Mouse (Mus musculus) left cerebral cortex, postnatal 4 days (tissue): ENCODE results near the gene Prss32. TPM values are rescaled to one million over a fixed set of nuclear protein-coding genes. Genes with fewer than 3 reads are reported as not detected.
A peak's percentile ranks its signal among the peaks of the same experiment; 100 is the strongest.

Experiments used
- DNase-seq: peaks from one replicate; pipeline ENCODE4 v3.0.0-alpha.2; 2022
- intact Hi-C: fragments of 180-260 bp; cut with DNase I; formaldehyde crosslinking; loops from one replicate; pipeline ENCODE4 v1.15.1; 2025
- total RNA-seq, 2 experiments: library from RNA; stranded (reverse); gene quantifications; 2 replicates each; pipeline ENCODE4 v1.2.3; 2021

Gene Prss32
- 1 to 10 TPM in 1 of 2 experiments, under 1 TPM in 1; 0.74 to 1.4 TPM for total RNA-seq

DNA sequence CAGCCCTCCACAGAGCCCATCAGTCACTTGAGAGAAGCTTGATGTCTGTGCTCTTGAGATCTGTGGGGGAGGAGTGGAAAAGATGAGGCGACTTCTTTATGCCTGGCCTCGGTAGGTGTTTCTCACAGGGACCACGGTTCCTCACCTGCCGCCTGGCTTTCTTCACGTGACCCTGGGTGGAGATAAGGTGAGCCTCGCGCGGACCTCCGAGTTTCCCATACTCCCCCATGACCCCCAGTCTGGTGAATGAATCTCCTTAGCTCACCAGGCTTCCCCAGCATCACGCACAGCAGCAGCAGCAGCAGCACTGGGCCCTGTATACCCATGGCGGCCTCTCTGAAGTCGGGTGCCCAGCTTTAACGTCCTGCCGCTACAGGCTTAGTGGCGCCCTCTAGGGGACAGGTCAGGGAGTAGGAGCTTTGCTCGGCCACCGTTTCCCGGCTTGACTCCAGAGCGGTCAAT, at the start of gene Prss32, which contains the start of gene Prss41:
Prss32 (plus strand) TSS at position 44 of the 462 bp plus-strand sequence.
Prss41 (minus strand) TSS at position 361 of the 462 bp plus-strand sequence.
- intact Hi-C loops = no loop called here
- DNase-seq = peak; percentile 59

DNA sequence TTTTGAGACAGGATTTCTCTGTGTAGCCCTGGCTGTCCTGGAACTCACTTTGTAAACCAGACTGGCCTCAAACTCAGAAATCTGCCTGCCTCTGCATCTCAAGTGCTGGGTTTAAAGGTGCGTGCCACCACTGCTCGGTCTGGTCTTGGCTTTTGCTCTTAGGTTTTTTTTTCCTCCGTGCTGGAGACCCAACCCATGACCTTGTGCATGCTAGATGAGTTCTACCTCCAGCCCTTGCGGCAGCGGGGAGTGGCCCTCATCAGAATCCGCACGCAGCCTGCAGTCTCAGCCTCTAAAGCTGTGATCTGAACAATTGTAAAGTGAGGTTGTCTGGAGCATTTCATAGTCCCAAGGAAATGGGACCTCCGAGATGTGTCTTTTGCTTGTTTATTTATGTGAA, 48.3 kb upstream of the Prss32 start:
- intact Hi-C loops = no loop called here
- DNase-seq = no peak

DNA sequence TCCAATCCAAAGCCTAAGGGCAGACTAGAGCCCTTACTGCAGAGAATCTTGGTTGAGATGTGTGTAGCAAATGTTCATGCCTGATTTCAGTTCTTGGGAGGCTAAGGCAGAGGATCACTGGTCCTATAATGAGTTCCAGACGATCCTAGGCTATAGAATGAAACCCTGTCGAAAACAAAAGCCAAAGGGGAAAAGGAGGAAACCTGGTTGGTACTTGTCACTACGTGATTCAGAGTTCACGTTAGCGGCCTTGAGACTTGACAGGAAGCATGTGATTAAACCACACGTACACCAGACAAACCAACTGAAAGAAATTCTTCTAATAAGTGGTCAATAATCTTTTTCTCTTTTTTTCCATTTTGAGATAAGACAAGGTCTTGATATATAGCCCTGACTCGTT, 46.3 kb upstream of the Prss32 start:
- intact Hi-C loops = no loop called here
- no peak for DNase-seq

DNA sequence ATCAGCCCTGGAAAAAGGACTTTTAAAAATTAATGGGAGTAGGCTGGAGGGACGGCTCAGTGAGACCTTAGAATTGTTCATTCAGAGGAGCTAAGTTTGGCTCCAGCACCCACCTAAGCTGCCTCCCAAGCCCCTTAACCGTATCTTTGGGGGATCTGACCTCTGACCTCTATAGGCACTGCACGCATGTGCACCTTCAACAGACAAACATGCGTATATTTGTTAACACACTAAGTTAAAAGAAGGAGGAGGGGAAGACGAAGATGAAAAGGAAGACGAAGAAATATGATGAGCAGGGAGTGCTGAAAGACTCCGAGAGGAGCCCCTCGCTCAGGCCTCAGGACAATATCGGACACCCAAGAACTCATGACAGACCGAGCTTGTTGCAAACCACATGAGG, 42.0 kb upstream of the Prss32 start:
- intact Hi-C loops = no loop called here
- DNase-seq = no peak

DNA sequence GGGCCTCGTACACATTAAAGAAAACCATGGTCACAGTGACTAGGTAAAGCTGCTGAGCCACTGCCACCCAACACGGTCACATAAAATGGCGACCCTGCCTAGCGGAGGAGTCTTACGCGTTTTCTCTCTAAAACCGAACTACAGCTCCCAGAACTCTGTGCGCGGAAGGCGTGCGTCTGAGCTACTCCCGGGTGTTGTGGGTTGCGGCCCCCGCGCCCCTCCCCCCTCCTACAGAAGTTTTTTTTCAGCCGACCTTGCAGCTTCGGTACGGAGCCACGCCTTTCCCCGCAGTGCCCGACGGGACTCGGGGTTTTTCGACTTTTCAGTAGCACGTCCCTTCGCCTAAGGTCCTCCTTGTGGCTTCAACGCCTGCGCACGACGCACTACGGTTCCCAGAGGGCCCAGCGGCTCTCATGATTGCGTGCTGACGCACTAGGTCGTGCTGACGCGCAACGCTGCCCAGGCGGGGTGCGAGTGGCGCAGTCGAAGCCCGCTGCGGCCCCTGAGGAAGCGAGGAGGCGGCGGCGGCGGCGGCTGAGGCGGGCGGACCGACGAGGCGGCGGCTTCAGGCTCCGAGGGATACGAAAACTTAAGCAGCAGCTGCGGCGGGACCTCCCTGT, 40.8 kb upstream of the Prss32 start:
- peak; percentile 99 for DNase-seq
- intact Hi-C loops = no loop called here

DNA sequence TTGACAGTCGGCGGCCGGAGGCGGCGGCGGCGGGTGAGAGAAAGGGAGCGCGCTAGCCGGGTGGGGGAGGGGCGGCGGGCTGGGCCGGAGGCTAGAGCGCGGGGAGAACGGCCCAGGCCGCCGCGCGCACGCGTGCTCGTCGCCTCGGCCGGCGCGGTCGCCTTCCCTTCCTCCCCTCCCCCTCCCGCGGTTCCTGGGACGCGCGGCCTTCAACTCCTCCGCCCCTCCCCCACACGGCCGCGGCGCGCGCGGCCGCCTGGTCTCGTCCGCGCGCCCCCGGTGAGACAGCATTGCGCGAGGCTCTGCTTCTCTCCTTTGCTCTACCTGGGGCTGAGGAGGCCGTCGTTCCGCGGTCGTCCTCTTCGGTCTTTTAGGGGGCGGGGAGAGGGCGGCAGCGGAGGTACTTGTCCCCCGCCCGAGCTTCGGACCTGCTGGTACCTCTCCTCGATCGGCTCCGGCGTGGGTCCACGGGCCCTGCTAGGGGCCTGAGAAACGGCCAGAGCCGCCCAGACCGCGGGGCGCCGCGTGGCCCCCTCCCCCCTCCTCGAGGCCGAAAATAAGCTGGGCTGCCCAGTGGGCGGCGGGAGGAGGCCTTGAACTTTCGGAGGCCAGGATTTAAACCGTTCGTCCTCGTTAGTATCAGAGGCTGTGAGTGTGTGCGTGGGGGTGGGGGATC, 40.2 kb upstream of the Prss32 start:
- peak; percentile 92 for DNase-seq
- intact Hi-C loops = no loop called here

DNA sequence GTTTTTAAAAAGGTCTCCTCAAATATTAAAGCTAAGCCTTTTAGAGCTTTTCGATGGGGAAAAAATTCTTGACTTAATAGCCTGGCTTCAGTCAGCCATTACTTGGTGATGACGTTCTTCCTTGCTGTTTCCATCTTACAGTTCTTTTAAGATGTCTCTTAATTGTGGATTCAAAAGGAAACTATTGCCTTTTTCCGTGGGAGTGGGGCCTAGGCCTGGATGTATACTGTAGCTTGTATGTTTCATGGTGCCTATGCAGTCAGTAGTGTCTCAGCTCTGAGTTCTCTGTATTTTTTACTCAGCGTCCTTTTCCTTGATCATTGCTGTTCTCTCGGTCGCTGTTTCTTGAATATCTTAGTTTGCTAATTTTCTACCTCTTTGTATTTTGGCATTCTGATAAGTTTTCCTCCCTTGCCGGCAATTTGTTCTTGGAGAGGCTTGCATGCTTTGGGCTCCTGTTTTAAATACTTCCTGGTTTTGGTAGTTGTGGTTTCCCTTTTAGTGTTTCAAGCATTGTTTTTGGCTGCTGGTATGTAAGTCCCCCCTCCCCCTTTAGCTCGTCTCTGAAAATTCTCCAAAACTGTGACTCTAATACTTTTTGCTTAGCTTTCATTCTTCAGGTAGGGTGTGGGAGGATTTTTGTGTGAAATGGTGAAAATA, 39.1 kb upstream of the Prss32 start:
- intact Hi-C loops = no loop called here

DNA sequence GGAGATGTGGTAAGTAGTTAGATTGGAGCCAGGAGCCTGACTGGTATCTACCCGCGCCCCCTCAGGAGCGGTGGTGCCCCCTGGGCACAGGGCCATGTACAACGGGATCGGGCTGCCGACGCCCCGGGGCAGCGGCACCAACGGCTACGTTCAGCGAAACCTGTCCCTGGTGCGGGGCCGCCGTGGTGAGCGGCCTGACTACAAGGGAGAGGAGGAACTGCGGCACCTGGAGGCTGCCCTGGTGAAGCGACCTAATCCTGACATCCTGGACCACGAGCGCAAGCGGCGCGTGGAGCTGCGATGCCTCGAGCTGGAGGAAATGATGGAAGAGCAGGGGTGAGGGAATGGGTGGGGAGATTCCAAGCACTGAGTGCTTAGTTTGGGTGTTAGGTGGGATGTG, 36.8 kb upstream of the Prss32 start:
- intact Hi-C loops = no loop called here
- DNase-seq = no peak

More for the DNA sequence above, 39.1 kb upstream of the Prss32 start:
- DNase-seq = no peak

DNA sequence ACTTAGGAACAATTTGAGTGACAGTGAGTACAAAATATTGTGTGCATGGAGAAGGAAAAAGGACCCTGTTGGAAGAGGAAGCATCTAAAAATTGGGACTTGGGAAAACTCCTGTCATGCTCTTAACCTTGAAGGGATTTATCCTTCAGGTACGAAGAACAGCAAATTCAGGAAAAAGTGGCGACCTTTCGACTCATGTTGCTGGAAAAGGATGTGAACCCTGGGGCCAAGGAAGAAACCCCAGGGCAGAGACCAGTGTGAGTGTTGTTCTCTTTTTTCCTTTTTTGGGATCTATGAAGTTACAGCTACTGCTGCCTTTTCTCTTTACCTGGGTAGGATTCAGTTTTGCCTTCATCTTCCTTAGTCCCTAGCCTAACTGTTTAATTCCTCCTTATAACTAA, 35.7 kb upstream of the Prss32 start:
- no peak for DNase-seq
- intact Hi-C loops = no loop called here

DNA sequence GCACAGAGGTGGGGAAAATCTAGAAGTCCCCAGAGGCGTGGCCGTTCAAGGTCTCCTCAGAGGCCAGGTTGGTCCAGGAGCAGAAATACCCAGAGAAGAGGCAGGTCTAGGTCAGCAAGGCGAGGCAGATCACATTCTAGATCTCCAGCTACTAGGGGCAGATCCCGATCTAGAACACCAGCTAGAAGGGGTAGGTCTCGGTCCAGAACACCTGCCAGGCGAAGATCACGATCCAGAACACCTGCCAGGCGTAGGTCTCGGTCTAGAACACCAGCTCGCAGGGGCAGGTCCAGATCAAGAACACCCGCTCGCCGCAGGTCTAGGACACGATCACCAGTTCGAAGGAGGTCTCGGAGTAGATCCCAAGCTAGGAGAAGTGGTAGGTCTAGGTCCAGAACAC, 28.0 kb upstream of the Prss32 start:
- intact Hi-C loops = no loop called here
- DNase-seq = no peak

DNA sequence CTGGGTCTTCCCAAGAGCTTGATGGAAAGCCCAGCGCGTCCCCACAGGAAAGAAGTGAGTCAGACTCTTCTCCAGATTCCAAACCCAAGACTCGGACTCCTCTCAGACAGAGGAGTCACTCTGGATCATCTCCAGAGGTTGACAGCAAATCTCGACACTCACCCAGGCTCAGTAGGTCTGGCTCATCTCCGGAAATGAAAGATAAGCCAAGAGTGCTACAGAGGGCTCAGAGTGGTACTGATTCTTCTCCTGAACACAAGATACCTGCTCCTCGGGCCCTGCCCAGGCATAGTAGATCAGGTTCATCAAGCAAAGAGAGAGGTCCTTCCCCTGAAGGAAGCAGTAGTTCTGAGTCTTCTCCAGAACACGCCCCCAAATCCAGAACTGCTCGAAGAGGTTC, 25.1 kb upstream of the Prss32 start:
- DNase-seq = no peak
- intact Hi-C loops = no loop called here

DNA sequence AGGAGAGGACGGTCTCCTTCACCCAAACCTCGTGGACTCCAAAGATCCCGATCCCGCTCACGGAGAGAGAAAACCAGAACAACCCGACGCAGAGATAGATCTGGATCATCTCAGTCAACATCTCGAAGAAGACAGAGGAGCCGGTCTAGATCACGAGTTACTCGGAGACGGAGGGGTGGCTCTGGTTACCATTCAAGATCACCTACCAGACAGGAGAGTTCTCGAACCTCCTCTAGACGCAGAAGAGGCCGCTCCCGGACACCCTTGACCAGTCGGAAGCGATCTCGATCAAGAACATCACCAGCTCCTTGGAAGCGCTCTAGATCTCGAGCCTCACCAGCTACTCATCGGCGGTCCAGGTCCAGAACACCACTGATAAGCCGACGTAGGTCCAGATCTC, 24.4 kb upstream of the Prss32 start:
- intact Hi-C loops = no loop called here
- DNase-seq = no peak

DNA sequence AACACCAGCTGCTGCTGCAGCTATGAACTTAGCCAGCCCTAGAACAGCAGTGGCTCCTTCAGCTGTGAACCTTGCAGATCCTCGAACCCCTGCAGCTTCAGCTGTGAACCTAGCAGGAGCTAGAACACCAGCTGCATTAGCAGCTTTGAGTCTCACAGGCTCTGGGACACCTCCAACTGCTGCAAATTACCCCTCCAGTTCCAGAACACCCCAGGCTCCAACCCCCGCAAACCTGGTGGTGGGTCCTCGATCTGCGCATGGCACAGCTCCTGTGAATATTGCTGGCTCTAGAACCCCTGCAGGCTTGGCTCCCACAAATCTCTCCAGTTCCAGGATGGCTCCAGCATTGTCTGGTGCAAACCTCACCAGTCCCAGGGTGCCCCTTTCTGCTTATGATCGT, 22.9 kb upstream of the Prss32 start:
- DNase-seq = no peak
- intact Hi-C loops = no loop called here

DNA sequence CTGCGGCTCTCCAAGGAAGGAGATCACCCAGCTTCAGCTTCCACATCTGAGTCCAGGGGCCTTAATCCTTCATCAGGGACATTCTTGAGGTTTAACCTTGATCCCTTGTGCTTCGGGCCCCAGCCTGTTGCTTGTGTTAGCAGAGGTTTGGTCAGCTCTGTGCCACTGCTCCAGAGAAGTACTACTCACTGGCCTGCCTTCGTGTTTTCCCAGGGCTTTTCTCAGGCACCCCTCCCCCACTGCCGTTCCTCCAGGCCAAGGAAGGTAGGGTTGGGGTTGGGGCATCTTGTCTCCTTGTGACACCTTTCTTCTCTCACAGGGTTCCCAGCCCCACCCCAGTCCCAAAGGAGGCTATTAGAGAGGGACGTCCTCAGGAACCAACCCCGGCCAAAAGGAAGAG, 21.6 kb upstream of the Prss32 start:
- intact Hi-C loops = no loop called here
- no peak for DNase-seq

DNA sequence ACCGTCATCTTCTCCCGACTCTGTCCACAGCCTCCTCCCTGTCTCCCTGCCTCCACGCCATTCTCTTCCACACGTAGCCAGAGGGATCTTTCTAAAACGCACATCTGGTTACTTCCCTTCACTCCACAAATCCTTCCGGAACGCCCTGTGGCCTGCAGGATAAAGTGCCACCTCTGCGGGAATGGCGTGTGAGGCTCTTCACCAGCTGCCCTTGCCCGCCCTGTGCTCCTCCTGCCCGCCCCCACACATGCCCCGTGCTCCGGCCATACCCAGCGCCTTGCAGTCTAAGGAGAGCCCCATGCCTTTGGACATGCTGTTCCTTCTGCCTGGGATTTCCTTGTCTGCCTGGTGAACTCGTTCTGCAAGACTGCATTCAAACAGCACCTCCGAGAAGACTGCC, 20.6 kb upstream of the Prss32 start:
- intact Hi-C loops = no loop called here
- no peak for DNase-seq

DNA sequence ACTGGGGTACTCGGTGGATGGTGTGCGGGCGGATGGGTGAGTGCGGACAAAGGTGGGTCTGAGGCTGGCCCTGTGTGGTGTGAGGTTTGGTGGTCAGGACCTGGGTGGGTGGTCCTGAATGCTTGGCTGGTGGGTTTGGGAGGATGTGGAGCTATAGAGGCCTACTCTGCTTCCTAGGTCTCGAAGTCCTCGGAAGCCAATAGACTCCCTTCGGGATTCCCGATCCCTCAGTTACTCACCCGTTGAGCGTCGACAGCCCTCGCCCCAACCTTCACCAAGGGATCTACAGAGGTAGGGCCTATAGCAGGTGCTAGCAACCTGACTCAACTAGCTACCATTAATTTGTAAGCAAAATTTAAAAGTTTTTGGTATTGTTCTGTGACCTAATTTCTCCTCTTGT, 20.0 kb upstream of the Prss32 start:
- no peak for DNase-seq
- intact Hi-C loops = loop anchor here (2.0 kb wide), 1 partner anchor 13 kb away; no protein-coding TSS in a partner anchor

DNA sequence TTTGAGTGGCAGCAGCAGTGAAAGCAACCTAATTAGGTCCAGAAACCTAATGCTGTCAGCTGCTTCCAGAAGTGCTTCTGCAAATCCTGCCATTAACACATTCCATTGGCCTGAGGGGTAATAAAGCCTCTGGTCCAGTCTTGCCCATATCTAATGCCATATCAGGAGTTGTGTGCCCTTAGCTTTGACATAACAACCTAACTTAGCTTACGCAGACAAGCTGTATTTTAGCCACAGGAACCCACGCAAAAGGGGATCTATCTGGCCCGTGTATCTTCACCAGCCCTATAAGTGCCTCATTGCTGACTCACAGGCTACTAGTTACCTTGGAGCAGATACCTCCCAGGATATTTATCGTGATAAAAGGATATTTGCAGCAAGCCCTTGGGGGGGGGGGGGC, 18.1 kb upstream of the Prss32 start:
- no peak for DNase-seq
- intact Hi-C loops = loop anchor here (2.0 kb wide), 1 partner anchor 15 kb away; no protein-coding TSS in a partner anchor

DNA sequence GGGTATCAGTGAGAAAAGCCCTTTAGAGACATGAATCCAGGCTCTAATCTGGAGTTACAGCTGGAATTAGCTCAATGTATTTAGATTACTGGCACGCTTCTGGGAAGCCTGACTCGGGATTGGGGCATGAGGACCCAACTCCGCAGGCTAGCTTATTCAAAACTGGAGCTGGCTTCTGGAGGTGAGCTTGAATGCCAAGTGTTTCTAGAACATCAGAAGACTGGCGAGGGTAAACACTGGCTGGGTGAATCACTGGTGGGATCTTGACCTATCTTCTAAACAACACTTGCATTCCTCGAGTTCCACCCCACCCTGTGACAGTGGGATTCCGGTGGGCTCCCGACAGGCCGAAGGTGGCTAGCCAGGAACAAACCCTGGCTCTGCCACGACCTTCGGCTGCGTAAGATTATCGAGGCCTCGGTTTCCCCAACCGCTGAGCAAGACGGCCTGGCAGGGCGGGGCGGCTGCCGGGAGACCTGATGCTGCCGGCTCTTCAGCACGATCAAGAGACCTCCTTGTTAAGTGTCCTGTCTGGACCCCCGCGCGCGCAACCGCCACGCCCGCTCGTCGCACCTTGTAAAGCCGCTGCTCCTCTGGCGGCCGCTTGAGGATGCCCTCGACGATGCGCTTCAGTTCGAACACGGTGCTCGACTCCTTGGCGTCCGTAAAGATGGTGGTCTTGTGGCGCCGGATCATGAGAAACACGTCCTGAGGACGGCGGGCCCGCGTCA, 15.2 kb upstream of the Prss32 start:
- peak; percentile 64 for DNase-seq
- intact Hi-C loops = no loop called here

DNA sequence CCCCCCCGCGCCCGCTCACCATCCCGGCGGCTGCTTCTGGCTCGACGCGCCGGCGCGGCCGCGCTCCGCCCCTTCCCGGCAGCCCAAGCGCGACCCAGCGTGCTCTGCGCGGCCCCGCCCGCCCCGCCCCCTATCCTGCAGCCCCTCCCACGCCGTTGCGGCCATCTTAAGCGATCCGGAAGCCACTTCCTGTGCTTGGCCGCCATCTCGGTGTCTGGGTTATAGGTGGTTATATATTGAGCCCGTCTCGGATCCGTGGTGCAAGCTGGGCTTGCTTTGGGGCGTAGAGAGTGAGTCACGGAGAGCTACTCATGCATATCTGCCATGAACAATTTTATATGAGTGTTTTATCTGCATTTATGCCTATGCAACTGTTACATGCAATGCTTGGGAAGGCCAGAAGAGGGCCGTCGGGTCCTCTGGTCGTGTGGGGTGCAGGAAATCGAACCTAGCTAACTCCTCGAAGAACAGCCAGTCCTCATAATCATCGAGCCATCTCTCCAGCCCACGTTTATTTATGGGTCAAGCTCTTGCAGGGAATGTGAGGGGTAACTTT, 14.5 kb upstream of the Prss32 start, which contains the start of gene Elob:
Elob (minus strand) TSS at position 73 of the 556 bp plus-strand sequence.
- peak; percentile 90 for DNase-seq
- intact Hi-C loops = no loop called here

DNA sequence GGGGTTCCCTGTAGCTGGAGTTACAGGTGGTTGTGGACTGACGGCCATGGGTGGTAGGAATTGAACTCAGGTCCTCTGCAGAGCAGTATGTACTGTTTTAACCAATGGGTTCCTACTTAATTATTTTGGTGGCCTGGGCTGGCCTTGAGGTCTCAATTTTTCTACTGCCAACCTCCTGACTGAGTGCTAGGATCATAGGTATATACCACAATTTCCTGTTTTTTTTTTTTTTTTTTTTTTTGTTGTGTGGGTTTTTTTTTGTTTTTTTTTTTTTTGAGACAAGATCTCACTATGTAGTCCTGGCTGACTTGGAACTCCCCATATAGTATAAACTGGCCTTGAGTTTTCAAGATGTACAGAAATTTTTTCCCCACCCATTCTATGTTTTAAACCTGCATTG, 12.5 kb upstream of the Prss32 start:
- intact Hi-C loops = no loop called here
- DNase-seq = no peak
